Mouse (Mus musculus) kidney, postnatal 4 days (tissue): Measurements from ENCODE around the gene Epb41l5.

Source experiments
- DNase-seq, 2 experiments: peaks; one replicate each; pipeline ENCODE4 v3.0.0; 2021; ENCODE audit warnings: mixed read lengths in 2 of 2

Gene Epb41l5

GRCm38 (mm10) chr1:119532165-119532564, 116.6 kb downstream of the Epb41l5 start:
- DNase-seq, result no peak

- DNase-seq, result no peak
These were observed 117.9 kb downstream of the Epb41l5 start for GRCm38 (mm10) chr1:119530941-119531340.

- DNase-seq, result peak; percentile 97
These were observed 122.9 kb downstream of the Epb41l5 start, which contains the start of gene Tmem185b for GRCm38 (mm10) chr1:119525689-119526591. TSS of gene Tmem185b (plus strand) at chr1:119526160.

GRCm38 (mm10) chr1:119525004-119525444, 123.8 kb downstream of the Epb41l5 start:
- peak; percentile 66 to 75 for DNase-seq

GRCm38 (mm10) chr1:119523826-119524225, 125.0 kb downstream of the Epb41l5 start:
- DNase-seq, result no peak

GRCm38 (mm10) chr1:119523369-119523768, 125.4 kb downstream of the Epb41l5 start:
- DNase-seq, result no peak

GRCm38 (mm10) chr1:119522726-119523125, 126.1 kb downstream of the Epb41l5 start:
- peak; percentile 25 to 62 for DNase-seq

- DNase-seq, result no peak
These were observed 127.1 kb downstream of the Epb41l5 start for GRCm38 (mm10) chr1:119521681-119522080.

GRCm38 (mm10) chr1:119521029-119521428, 127.8 kb downstream of the Epb41l5 start:
- DNase-seq, result no peak

GRCm38 (mm10) chr1:119519286-119519685, 129.5 kb downstream of the Epb41l5 start:
- DNase-seq, result no peak

GRCm38 (mm10) chr1:119518786-119519185, 130.0 kb downstream of the Epb41l5 start:
- DNase-seq, result no peak

GRCm38 (mm10) chr1:119518060-119518459, 130.7 kb downstream of the Epb41l5 start:
- DNase-seq, result no peak

- DNase-seq, result peak; percentile 45 to 69
These were observed 137.9 kb downstream of the Epb41l5 start for GRCm38 (mm10) chr1:119510857-119511256.

GRCm38 (mm10) chr1:119510409-119510808, 138.4 kb downstream of the Epb41l5 start:
- no peak for DNase-seq

GRCm38 (mm10) chr1:119509474-119509873, 139.3 kb downstream of the Epb41l5 start:
- DNase-seq, result no peak

- DNase-seq, result peak in 1 of 2 experiments; percentile 66
These were observed 140.3 kb downstream of the Epb41l5 start for GRCm38 (mm10) chr1:119508548-119508947.

GRCm38 (mm10) chr1:119505951-119506350, 142.8 kb downstream of the Epb41l5 start:
- no peak for DNase-seq

GRCm38 (mm10) chr1:119504260-119505062, 144.3 kb downstream of the Epb41l5 start, which contains the start of gene Ralb:
TSS of gene Ralb (minus strand) at chr1:119504794.
- DNase-seq, result peak; percentile 97 to 98

GRCm38 (mm10) chr1:119503808-119504207, 145.0 kb downstream of the Epb41l5 start:
- no peak for DNase-seq

GRCm38 (mm10) chr1:119503181-119503580, 145.6 kb downstream of the Epb41l5 start:
- no peak for DNase-seq

- no peak for DNase-seq
These were observed 146.1 kb downstream of the Epb41l5 start for GRCm38 (mm10) chr1:119502729-119503128.

- no peak for DNase-seq
These were observed 146.9 kb downstream of the Epb41l5 start for GRCm38 (mm10) chr1:119501881-119502280.

- no peak for DNase-seq
These were observed 149.3 kb downstream of the Epb41l5 start for GRCm38 (mm10) chr1:119499456-119499855.
